Mouse (Mus musculus) gonadal fat pad, adult 2 months (tissue): Measurements from ENCODE around the gene Sap18b. TPM values are rescaled to one million over a fixed set of nuclear protein-coding genes. Genes with fewer than 3 reads are reported as not detected.
A peak's percentile ranks its signal among the peaks of the same experiment; 100 is the strongest.
"Not testable (repeated sequence)": the region's sequence is repeated elsewhere in the genome, so short reads cannot be mapped to it uniquely, and the experiment has no call there.

Experiments
- DNase-seq: peaks from one replicate; pipeline ENCODE4 v3.0.0-alpha.2; 2012; ENCODE audit warnings: low read depth
- polyA plus RNA-seq: library from polyadenylated mRNA; depleted of rRNA; stranded (reverse); fragments of >200 nt; gene quantifications from 2 replicates; pipeline ENCODE4 v1.2.3, GENCODE M21; 2012

Gene Sap18b
- polyA plus RNA-seq, 1 experiment = 37.1 TPM

GRCm38 (mm10) chr8:95822096-95822495 is 3.0 kb upstream of the Sap18b start:
- DNase-seq = no peak

- no peak for DNase-seq
These were observed 2.4 kb upstream of the Sap18b start for GRCm38 (mm10) chr8:95822699-95823098.

- no peak for DNase-seq
These were observed 5.0 kb downstream of the Sap18b start for GRCm38 (mm10) chr8:95830144-95830543.

- DNase-seq = no peak
These were observed 7.7 kb downstream of the Sap18b start for GRCm38 (mm10) chr8:95832603-95833434.

DNA sequence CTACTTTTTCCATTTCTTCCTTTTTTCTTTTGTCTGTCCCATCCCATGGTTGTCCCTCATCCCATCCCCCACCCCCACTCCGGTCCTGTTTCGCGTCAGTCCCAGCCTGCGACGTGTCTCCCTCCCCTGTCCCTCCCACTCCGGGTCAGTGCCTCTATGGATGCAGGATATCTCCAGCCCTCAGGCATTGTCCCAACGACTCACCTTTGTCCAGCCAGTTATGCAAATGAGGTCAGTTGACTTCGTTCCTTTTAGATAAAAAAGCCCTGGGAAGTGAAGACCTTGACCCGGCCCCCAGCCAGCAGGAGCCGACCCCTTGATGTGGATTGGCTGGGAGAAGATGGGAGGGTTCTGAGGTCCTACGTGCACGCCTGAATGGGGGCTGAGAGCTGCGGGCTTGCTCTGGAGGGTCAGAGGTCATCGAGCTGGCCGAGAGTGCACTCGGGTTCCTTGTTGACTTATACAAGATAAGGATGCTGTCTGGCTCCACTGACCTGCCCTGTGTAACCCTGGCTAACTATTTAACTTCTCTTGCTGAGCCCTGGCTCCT is 8.4 kb downstream of the Sap18b start:
- DNase-seq = no peak

DNA sequence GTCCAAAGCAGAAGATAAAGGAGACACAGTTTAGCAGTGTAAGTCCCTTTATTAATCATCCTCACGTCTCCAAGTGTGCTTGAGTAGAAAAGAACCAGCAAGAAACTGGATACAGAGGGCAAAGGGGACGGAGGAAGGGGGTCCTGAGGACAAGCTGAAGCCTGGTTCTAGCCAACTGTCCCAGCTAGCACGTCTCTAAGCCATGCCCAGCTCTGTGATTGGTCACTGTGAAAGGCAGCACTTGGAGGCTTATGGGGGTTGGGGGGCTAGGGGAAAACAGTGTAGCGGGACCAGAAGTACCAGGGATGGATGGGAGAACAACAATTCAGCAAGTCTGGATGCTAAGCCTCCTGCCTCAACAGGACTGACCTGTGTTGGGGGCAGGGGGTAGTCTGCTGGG is 10.7 kb downstream of the Sap18b start:
- no peak for DNase-seq

GRCm38 (mm10) chr8:95837266-95837665 is 12.1 kb downstream of the Sap18b start:
- no peak for DNase-seq

GRCm38 (mm10) chr8:95839289-95839688 is 14.1 kb downstream of the Sap18b start:
- no peak for DNase-seq

- DNase-seq = no peak
These were observed 16.3 kb downstream of the Sap18b start for GRCm38 (mm10) chr8:95841436-95841835.

- no peak for DNase-seq
These were observed 18.8 kb downstream of the Sap18b start for GRCm38 (mm10) chr8:95843968-95844367.

- no peak for DNase-seq
These were observed 19.9 kb downstream of the Sap18b start for GRCm38 (mm10) chr8:95845026-95845425.

- no peak for DNase-seq
These were observed 23.0 kb downstream of the Sap18b start for GRCm38 (mm10) chr8:95848061-95848551.

DNA sequence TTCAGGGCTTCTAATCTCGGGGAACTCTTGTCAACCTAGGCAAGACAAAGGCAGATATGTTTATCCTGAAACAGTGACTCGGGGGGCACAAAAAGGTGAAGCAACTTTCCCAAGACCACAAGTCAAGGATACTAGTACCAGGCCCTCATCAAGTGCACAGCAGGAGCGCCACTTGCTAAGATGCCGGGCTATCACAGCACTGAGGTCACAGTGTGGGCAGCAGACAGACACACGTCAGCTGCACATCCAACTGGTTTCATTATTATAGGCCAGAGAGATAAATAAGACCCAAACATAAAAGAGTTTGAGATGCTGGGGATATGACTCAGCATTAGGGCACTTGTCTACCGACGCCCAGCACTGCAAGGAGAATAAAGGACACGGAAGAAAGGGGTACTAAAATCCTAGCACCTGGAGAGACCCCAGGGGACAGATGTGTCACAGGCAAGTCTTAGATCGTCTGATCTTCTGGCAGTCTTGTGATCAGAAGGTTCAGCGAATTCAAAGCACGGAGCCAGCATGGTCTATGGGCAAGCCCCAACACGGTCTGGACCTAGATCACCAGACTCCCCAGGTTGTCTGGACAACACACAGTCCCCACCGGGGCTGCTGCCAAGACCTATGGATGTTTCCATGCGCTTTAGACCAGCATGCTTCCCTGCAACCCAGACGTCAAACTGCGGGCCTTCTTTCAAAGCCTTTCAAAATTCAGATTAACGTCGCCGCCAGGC is 23.8 kb downstream of the Sap18b start:
- no peak for DNase-seq

DNA sequence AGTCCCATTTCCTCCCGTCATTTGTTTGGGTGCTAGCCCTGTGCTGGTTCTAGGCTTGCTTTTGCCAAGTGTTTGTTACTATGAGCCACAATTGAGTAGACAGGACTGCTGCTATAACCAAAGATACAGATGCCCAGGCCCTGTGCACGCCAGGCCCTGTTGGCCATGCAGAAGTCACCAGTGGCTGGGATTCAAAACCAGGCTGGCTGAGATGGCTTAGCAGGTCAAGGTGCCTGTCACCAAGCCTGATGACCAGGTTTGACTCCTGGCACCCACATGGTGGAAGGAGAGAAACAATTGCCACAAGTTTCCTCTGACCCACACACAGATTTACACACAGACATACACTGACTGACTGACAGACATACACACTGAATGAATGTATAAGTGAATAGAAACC is 25.2 kb downstream of the Sap18b start:
- no peak for DNase-seq

- peak; percentile 56 for DNase-seq
These were observed 27.1 kb downstream of the Sap18b start for GRCm38 (mm10) chr8:95852290-95852689.

DNA sequence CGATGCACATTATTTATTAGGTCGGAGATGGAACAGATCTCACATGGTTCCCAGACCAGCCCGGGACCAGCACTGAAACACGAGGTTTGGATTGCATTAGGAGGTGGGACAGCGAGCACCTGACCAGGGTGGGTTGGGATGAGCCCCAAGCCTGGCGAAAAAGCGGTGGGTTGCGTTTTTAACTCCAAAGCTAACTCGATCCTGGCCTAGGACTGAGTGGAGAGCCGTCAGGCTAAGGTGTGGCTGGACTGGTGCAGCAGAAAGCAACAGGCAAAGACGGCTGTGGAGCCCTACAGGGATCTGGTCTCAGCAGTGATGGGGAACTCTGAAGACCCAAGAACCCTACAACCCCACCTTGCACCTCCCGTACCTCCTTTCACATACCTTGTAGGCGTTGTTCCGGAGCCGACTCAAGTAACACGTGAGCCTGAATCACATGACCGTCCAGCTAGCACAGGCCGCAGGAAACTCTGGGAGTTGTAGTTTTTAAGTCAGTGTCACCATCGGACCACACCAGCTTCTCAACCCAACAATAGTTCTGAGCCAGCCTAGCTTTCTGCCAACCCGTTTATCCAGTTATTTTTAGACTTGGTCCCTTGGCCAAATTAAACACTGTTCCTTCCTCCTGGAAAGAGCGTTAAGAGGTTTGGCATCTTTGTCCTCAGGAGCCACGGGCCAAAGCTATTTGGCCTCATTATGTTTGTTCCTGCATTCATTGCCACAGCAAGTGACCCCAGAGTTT is 28.1 kb downstream of the Sap18b start, which contains the start of gene Slc38a7:
Gene Slc38a7 (minus strand): TSS at position 438 of the 742 bp plus-strand sequence.
- DNase-seq = peak; percentile 96

DNA sequence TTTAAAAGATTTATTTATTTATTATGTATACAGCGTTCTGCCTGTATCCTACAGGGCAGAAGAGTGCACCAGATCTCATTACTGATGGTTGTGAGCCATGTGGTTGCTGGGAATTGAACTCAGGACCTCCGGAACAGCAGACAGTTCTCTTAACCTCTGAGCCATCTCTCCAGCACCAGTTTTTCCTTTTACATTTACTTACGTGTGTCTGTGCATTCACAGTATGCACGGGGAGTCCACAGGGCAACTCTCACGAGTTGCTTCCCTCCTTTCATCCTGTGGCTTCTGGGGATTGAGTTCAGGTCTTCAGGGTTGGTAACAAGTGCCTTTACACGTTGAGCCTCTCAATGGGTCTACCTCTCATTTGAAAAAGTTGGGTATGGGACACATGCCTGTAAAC is 29.0 kb downstream of the Sap18b start:
- DNase-seq = no peak

GRCm38 (mm10) chr8:95863761-95864440 is 38.8 kb downstream of the Sap18b start:
- DNase-seq = not testable (repeated sequence)

- not testable (repeated sequence) for DNase-seq
These were observed 39.7 kb downstream of the Sap18b start for GRCm38 (mm10) chr8:95864851-95865250.

GRCm38 (mm10) chr8:95871690-95872089 is 46.5 kb downstream of the Sap18b start:
- DNase-seq = no peak

DNA sequence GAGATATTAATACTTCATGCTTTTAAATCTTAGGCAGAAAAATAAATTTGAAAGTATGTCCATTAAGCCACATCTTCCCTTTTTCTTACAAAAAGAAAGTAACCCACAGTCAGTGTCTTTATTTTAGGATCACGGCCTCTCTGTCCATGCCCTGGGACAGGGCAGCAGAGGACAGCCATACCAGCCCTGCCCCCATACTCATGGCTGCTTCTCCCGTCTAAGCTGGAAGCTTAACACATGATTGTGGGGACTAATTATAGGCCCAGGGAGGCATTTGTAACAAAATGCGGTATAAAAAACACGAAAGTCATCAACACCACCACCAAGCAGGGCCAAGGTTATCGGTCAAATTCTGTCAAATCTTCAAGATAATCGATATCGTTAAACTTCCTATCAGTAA is 50.1 kb downstream of the Sap18b start:
- DNase-seq = no peak
